Mouse (Mus musculus): ENCODE measurements around the gene Slc13a3. TPM values are rescaled to one million over a fixed set of nuclear protein-coding genes. Genes with fewer than 3 reads are reported as not detected.

The Slc13a3 gene
- polyA plus RNA-seq, 1 experiment from 2014 or later, result 0.42 TPM

- Histone ChIP-seq H3K4me3 (no peak overlapping the region), H3K4me2 (no peak overlapping the region), H3K9me3 (no peaks in the 10 kb centered on the region), H3K27ac (no peak overlapping the region), H3K36me3 (no peaks in the 10 kb centered on the region), H3K9ac (no peak overlapping the region), H3K4me1 (0 out of 2 replicates have a peak, but pooled peaks cover 3% of the 10 kb centered on the region), H3K27me3 (no peaks in the 10 kb centered on the region)
- WGBS, result 50% methylated on average over 6 of the region's 6 CpGs
- ATAC-seq (ENCODE audit: insufficient number of reproducible peaks, insufficient read depth, low FRiP score, low TSS enrichment, low read depth), result no peak
These were observed 67.7 kb downstream of the Slc13a3 start for GRCm38 (mm10) chr2:165405351-165405750.

GRCm38 (mm10) chr2:165404951-165405350, 68.1 kb downstream of the Slc13a3 start:
- Histone ChIP-seq H3K4me3 (no peak overlapping the region), H3K36me3 (no peaks in the 10 kb centered on the region), H3K9me3 (no peaks in the 10 kb centered on the region), H3K27ac (no peak overlapping the region), H3K4me2 (no peak overlapping the region), H3K27me3 (no peaks in the 10 kb centered on the region), H3K9ac (no peak overlapping the region), H3K4me1 (0 out of 2 replicates have a peak, but pooled peaks cover 3% of the 10 kb centered on the region)
- no peak for ATAC-seq (ENCODE audit: insufficient number of reproducible peaks, insufficient read depth, low FRiP score, low TSS enrichment, low read depth)
- 59% methylated on average over 9 of the region's 9 CpGs for WGBS

- Histone ChIP-seq H3K4me2 (no peak overlapping the region), H3K9me3 (no peaks in the 10 kb centered on the region), H3K36me3 (no peaks in the 10 kb centered on the region), H3K27me3 (no peaks in the 10 kb centered on the region), H3K4me3 (no peak overlapping the region), H3K27ac (no peak overlapping the region), H3K9ac (no peak overlapping the region), H3K4me1 (peaks cover 23% of the 10 kb centered on the region)
- 53% methylated on average over 15 of the region's 15 CpGs for WGBS
- no peak for ATAC-seq (ENCODE audit: insufficient number of reproducible peaks, insufficient read depth, low FRiP score, low TSS enrichment, low read depth)
These were observed 74.8 kb downstream of the Slc13a3 start for GRCm38 (mm10) chr2:165398164-165398785.

GRCm38 (mm10) chr2:165397502-165398163, 75.4 kb downstream of the Slc13a3 start:
- H3K4me1 ChIP-seq, result peaks cover 23% of the 10 kb centered on the region
- peak overlapping the region; percentile 45 for H3K4me2 ChIP-seq

GRCm38 (mm10) chr2:165396831-165397501, 76.1 kb downstream of the Slc13a3 start:
- H3K4me3 ChIP-seq, result no peak overlapping the region
- H3K9me3 ChIP-seq, result no peaks in the 10 kb centered on the region
- peak overlapping the region; percentile 47; the same call in 1 of the 2 replicates for H3K9ac ChIP-seq
- 20% methylated on average over 20 of the region's 20 CpGs for WGBS
- no peaks in the 10 kb centered on the region for H3K36me3 ChIP-seq
- no peaks in the 10 kb centered on the region for H3K27me3 ChIP-seq
- H3K27ac ChIP-seq, result peak overlapping the region; percentile 84
- peak overlapping the region; percentile 45 for H3K4me2 ChIP-seq
- peaks cover 23% of the 10 kb centered on the region for H3K4me1 ChIP-seq
- peak; percentile 21; the same call in 1 of the 2 replicates for ATAC-seq (ENCODE audit: insufficient number of reproducible peaks, insufficient read depth, low FRiP score, low TSS enrichment, low read depth)

More at GRCm38 (mm10) chr2:165397502-165398163, 75.4 kb downstream of the Slc13a3 start:
- ATAC-seq (ENCODE audit: insufficient number of reproducible peaks, insufficient read depth, low FRiP score, low TSS enrichment, low read depth), result no peak
- Histone ChIP-seq H3K4me3 (no peak overlapping the region), H3K9ac (no peak overlapping the region), H3K27ac (peak overlapping the region; percentile 84), H3K36me3 (no peaks in the 10 kb centered on the region), H3K9me3 (no peaks in the 10 kb centered on the region), H3K27me3 (no peaks in the 10 kb centered on the region)
- WGBS, result 55% methylated on average over 23 of the region's 23 CpGs

GRCm38 (mm10) chr2:165392156-165392555, 80.9 kb downstream of the Slc13a3 start:
- no peaks in the 10 kb centered on the region for H3K9me3 ChIP-seq
- 78% methylated on average over 4 of the region's 4 CpGs for WGBS
- H3K4me2 ChIP-seq, result no peak overlapping the region
- no peak overlapping the region for H3K9ac ChIP-seq
- no peak for ATAC-seq (ENCODE audit: insufficient number of reproducible peaks, insufficient read depth, low FRiP score, low TSS enrichment, low read depth)
- H3K27me3 ChIP-seq, result no peaks in the 10 kb centered on the region
- peaks cover 14% of the 10 kb centered on the region for H3K4me1 ChIP-seq
- H3K36me3 ChIP-seq, result no peaks in the 10 kb centered on the region
- H3K4me3 ChIP-seq, result no peak overlapping the region
- H3K27ac ChIP-seq, result no peak overlapping the region

GRCm38 (mm10) chr2:165391561-165391960, 81.5 kb downstream of the Slc13a3 start:
- peaks cover 13% of the 10 kb centered on the region for H3K4me1 ChIP-seq
- no peaks in the 10 kb centered on the region for H3K27me3 ChIP-seq
- no peak overlapping the region for H3K4me2 ChIP-seq
- WGBS, result 7% methylated on average over 8 of the region's 8 CpGs
- H3K27ac ChIP-seq, result no peak overlapping the region
- no peak overlapping the region for H3K9ac ChIP-seq
- no peak overlapping the region for H3K4me3 ChIP-seq
- ATAC-seq (ENCODE audit: insufficient number of reproducible peaks, insufficient read depth, low FRiP score, low TSS enrichment, low read depth), result no peak
- H3K9me3 ChIP-seq, result no peaks in the 10 kb centered on the region
- H3K36me3 ChIP-seq, result peaks cover 4% of the 10 kb centered on the region

- H3K4me2 ChIP-seq, result no peak overlapping the region
- no peaks in the 10 kb centered on the region for H3K9me3 ChIP-seq
- H3K27ac ChIP-seq, result no peak overlapping the region
- no peak overlapping the region for H3K9ac ChIP-seq
- no peaks in the 10 kb centered on the region for H3K27me3 ChIP-seq
- peaks cover 25% of the 10 kb centered on the region for H3K36me3 ChIP-seq
- ATAC-seq (ENCODE audit: insufficient number of reproducible peaks, insufficient read depth, low FRiP score, low TSS enrichment, low read depth), result no peak
- H3K4me3 ChIP-seq, result no peak overlapping the region
- WGBS, result 76% methylated on average over 6 of the region's 6 CpGs
- H3K4me1 ChIP-seq, result peaks cover 20% of the 10 kb centered on the region
These were observed 83.6 kb downstream of the Slc13a3 start for GRCm38 (mm10) chr2:165389299-165389952.

- Histone ChIP-seq H3K27ac (peak within 1 kb of the TSS; percentile 86), H3K4me2 (peak within 1 kb of the TSS; percentile 75), H3K9me3 (no peaks in the 10 kb centered on the region), H3K27me3 (no peaks in the 10 kb centered on the region), H3K36me3 (peaks cover 40% of the 10 kb centered on the region), H3K9ac (peak within 1 kb of the TSS; percentile 94), H3K4me3 (peak within 1 kb of the TSS; percentile 87), H3K4me1 (peaks cover 20% of the 10 kb centered on the region)
- ATAC-seq (ENCODE audit: insufficient number of reproducible peaks, insufficient read depth, low FRiP score, low TSS enrichment, low read depth), result peak; percentile 79
- WGBS, result under 1% methylated on average over 40 of the region's 40 CpGs
These were observed 85.1 kb downstream of the Slc13a3 start, which contains the start of gene Zfp334 for GRCm38 (mm10) chr2:165387844-165388495. TSS of gene Zfp334 (minus strand) at chr2:165388259.

- H3K27me3 ChIP-seq, result no peaks in the 10 kb centered on the region
- H3K9me3 ChIP-seq, result no peaks in the 10 kb centered on the region
- peaks cover 46% of the 10 kb centered on the region for H3K36me3 ChIP-seq
- H3K9ac ChIP-seq, result peak overlapping the region; percentile 94
- H3K27ac ChIP-seq, result peak overlapping the region; percentile 86
- ATAC-seq (ENCODE audit: insufficient number of reproducible peaks, insufficient read depth, low FRiP score, low TSS enrichment, low read depth), result no peak
- H3K4me3 ChIP-seq, result peak overlapping the region; percentile 87
- H3K4me1 ChIP-seq, result peaks cover 20% of the 10 kb centered on the region
- peak overlapping the region; percentile 75 for H3K4me2 ChIP-seq
- 6% methylated on average over 4 of the region's 4 CpGs for WGBS
These were observed 85.7 kb downstream of the Slc13a3 start for GRCm38 (mm10) chr2:165387370-165387769.

- Histone ChIP-seq H3K9ac (no peak overlapping the region), H3K27me3 (no peaks in the 10 kb centered on the region), H3K9me3 (peaks cover 20% of the 10 kb centered on the region), H3K4me2 (no peak overlapping the region), H3K36me3 (peaks cover 93% of the 10 kb centered on the region), H3K27ac (no peak overlapping the region), H3K4me3 (no peak overlapping the region), H3K4me1 (0 out of 2 replicates have a peak, but pooled peaks cover under 1% of the 10 kb centered on the region)
- WGBS, result 97% methylated on average over 25 of the region's 25 CpGs
- no peak for ATAC-seq (ENCODE audit: insufficient number of reproducible peaks, insufficient read depth, low FRiP score, low TSS enrichment, low read depth)
These were observed 93.0 kb downstream of the Slc13a3 start for GRCm38 (mm10) chr2:165380050-165380449.
